Comparison of ENCODE assay signal across 9 mouse cellular contexts in genomic region chr12:112724077-112724805, GRCm38 (mm10). TPM values are rescaled to one million over a fixed set of nuclear protein-coding genes. Genes with fewer than 3 reads are reported as not detected.
A peak's percentile ranks its signal among the peaks of the same experiment; 100 is the strongest.
DNase-seq lines count a peak whose midpoint lies in the region; ATAC-seq and TF ChIP-seq lines count a peak whose summit lies in the region.
"Had no signal": no experiment of that assay in that cellular context is flagged by ENCODE, and none has a peak within 500 bp of the region (broad histone marks: within the 10 kb centered on the region; RNA-seq: fewer than 3 reads in every experiment).

No protein-coding gene starts in this region.

- H3K4me2 ChIP-seq in limb, embryonic 12.5 days, result 0 out of 2 replicates have a peak overlapping the region, but pooled peaks have one; percentile 94
- peak overlapping the region; percentile 25; the same call in 1 of the 2 replicates for H3K4me2 ChIP-seq in stomach, postnatal 0 days (replicated peaks; ENCODE audit: low read depth)

- no peak for TF ChIP-seq EP300 in stomach, postnatal 0 days (optimal IDR thresholded peaks at IDR 0.05)

- no peak overlapping the region for H3K9ac ChIP-seq in limb, embryonic 12.5 days (replicated peaks)
- H3K9ac ChIP-seq in stomach, postnatal 0 days (ENCODE audit: low read length), result no peak overlapping the region

- TF ChIP-seq CTCF in brain, embryonic 14.5 days (IDR thresholded peaks at IDR 0.05; ENCODE audit: borderline replicate concordance, extremely low read depth, insufficient read depth, insufficient read length), result peak; percentile 52; the same call in 1 of the 2 replicates
- TF ChIP-seq CTCF in stomach, postnatal 0 days (IDR thresholded peaks at IDR 0.05; ENCODE audit: low read depth), result peak; percentile 80

- peaks cover 27% of the 10 kb centered on the region for H3K36me3 ChIP-seq in limb, embryonic 12.5 days
- H3K36me3 ChIP-seq in stomach, postnatal 0 days (ENCODE audit: control insufficient read depth, insufficient read depth, low read length), result no peaks in the 10 kb centered on the region

- WGBS in limb, embryonic 12.5 days, result 77% methylated on average over 11 of the region's 11 CpGs
- WGBS in stomach, postnatal 0 days, result 73% methylated on average over 11 of the region's 11 CpGs

- no peak overlapping the region for H3K27ac ChIP-seq in limb, embryonic 12.5 days
- H3K27ac ChIP-seq in stomach, postnatal 0 days (replicated peaks), result no peak overlapping the region

- peak; percentile 50 for DNase-seq in ovary, postnatal 10 days (ENCODE audit: low spot score)
- DNase-seq in ovary, adult 18-20 months (ENCODE audit: low spot score), result no peak
- peak; percentile 73 for DNase-seq in brain, embryonic 14.5 days (ENCODE audit: low read depth)
- peak; percentile 67 for DNase-seq in fibroblast of lung, adult 2 months (ENCODE audit: low read depth)
- peak; percentile 91 for DNase-seq in induced T-regulatory cell, adult 2 months (ENCODE audit: low read depth)
- peak; percentile 88 for DNase-seq in naive thymus-derived CD4-positive, alpha-beta T cell, adult 2 months (ENCODE audit: low read depth)
- DNase-seq in stomach, postnatal 0 days (ENCODE audit: low spot score), result peak; percentile 87

- peaks cover 34% of the 10 kb centered on the region for H3K27me3 ChIP-seq in limb, embryonic 12.5 days
- no peaks in the 10 kb centered on the region for H3K27me3 ChIP-seq in stomach, postnatal 0 days (ENCODE audit: control insufficient read depth, insufficient read depth, low read length)

- no peak for TF ChIP-seq POLR2A in brain, embryonic 14.5 days (IDR thresholded peaks at IDR 0.05; ENCODE audit: borderline replicate concordance, extremely low read depth, insufficient read depth, insufficient read length, poor library complexity, severe bottlenecking)

- H3K4me3 ChIP-seq in limb, embryonic 12.5 days (replicated peaks), result no peak overlapping the region
- no peak overlapping the region for H3K4me3 ChIP-seq in stomach, postnatal 0 days (ENCODE audit: low read depth, low read length)

- ATAC-seq in limb, embryonic 12.5 days (ENCODE audit: insufficient number of reproducible peaks, insufficient read depth, low FRiP score, low TSS enrichment, low read depth), result no peak
- peak; percentile 41 for ATAC-seq in stomach, postnatal 0 days (ENCODE audit: low FRiP score, low TSS enrichment)

- H3K4me1 ChIP-seq in limb, embryonic 12.5 days (replicated peaks), result peaks cover 32% of the 10 kb centered on the region
- H3K4me1 ChIP-seq in stomach, postnatal 0 days (replicated peaks; ENCODE audit: control insufficient read depth, insufficient read depth), result peaks cover 2% of the 10 kb centered on the region; the same call in 1 of the 2 replicates

- no peaks in the 10 kb centered on the region for H3K9me3 ChIP-seq in limb, embryonic 12.5 days
- no peaks in the 10 kb centered on the region for H3K9me3 ChIP-seq in stomach, postnatal 0 days (ENCODE audit: control insufficient read depth, low read length)
- H3K9me3 ChIP-seq: megakaryocyte, embryonic 14.5 days had no signal

RNA-seq across cellular contexts. Expression of gene Cep170b, which starts 4.0 kb away (rescaled TPM):
- polyA plus RNA-seq in brain, embryonic 14.5 days (2012; rRNA removed), result 48.8 and 82.9 TPM in 2 replicates
- polyA plus RNA-seq in limb, embryonic 12.5 days (2016; fragmentation: Nextera tagmentation; extraction: Ambion mirVana), result 17.8 and 18.8 TPM in 2 replicates
- polyA plus RNA-seq in stomach, postnatal 0 days (2015; fragmentation: Nextera tagmentation; extraction: Ambion mirVana), result 20.7 and 21.2 TPM in 2 replicates

RNA-seq across cellular contexts. Expression of gene Pld4, which starts 36.2 kb away (rescaled TPM):
- polyA plus RNA-seq in brain, embryonic 14.5 days (2012; rRNA removed), result 6.5 and 6.8 TPM in 2 replicates
- 3.1 and 4.4 TPM in 2 replicates for polyA plus RNA-seq in limb, embryonic 12.5 days (2016; fragmentation: Nextera tagmentation; extraction: Ambion mirVana)
- 9.6 and 9.8 TPM in 2 replicates for polyA plus RNA-seq in stomach, postnatal 0 days (2015; fragmentation: Nextera tagmentation; extraction: Ambion mirVana)

RNA-seq across cellular contexts. Expression of gene Zbtb42, which starts 45.6 kb away (rescaled TPM):
- polyA plus RNA-seq in brain, embryonic 14.5 days (2012; rRNA removed), result 2.6 and 5.0 TPM in 2 replicates
- 1.4 and 2.7 TPM in 2 replicates for polyA plus RNA-seq in limb, embryonic 12.5 days (2016; fragmentation: Nextera tagmentation; extraction: Ambion mirVana)
- 11.3 and 12.1 TPM in 2 replicates for polyA plus RNA-seq in stomach, postnatal 0 days (2015; fragmentation: Nextera tagmentation; extraction: Ambion mirVana)

RNA-seq across cellular contexts. Expression of gene Akt1, which starts 49.6 kb away (rescaled TPM):
- polyA plus RNA-seq in brain, embryonic 14.5 days (2012; rRNA removed), result 303 and 319 TPM in 2 replicates
- polyA plus RNA-seq in limb, embryonic 12.5 days (2016; fragmentation: Nextera tagmentation; extraction: Ambion mirVana), result 67.0 and 156 TPM in 2 replicates
- 84.5 and 98.2 TPM in 2 replicates for polyA plus RNA-seq in stomach, postnatal 0 days (2015; fragmentation: Nextera tagmentation; extraction: Ambion mirVana)
